Mouse (Mus musculus) MEL (cell line): Measurements from ENCODE around the gene March6. TPM values are rescaled to one million over a fixed set of nuclear protein-coding genes. Genes with fewer than 3 reads are reported as not detected.

Experiments
- DNase-seq: peaks from one replicate; pipeline ENCODE4 v3.0.0; 2011; ENCODE audit warnings: low read depth, low spot score
- H3K27ac ChIP-seq: 2 replicates; pipeline ENCODE4 v1.5.1; 2012; ENCODE audit warnings: low read depth, mild to moderate bottlenecking, control low read depth, low read length, moderate library complexity; ENCODE audit not compliant: control insufficient read depth
- H3K27me3 ChIP-seq, 2 experiments: fragments of 150-350 bp in 1 of 2; sonication (generic) in 1 of 2; 2 replicates each; pipeline ENCODE4 v1.6.1; 2012; ENCODE audit warnings: low read length in 2 of 2, mild to moderate bottlenecking in 2 of 2, improper control_type of control experiment in 1 of 2, moderate library complexity in 1 of 2; ENCODE audit not compliant: insufficient read depth in 2 of 2, control insufficient read depth in 1 of 2
- H3K36me3 ChIP-seq, 2 experiments: 2 replicates each; pipeline ENCODE4 v1.6.1; 2012 to 2014; ENCODE audit warnings: low read length in 2 of 2, improper control_type of control experiment in 1 of 2, inconsistent platforms in 1 of 2, mild to moderate bottlenecking in 1 of 2; ENCODE audit not compliant: insufficient read depth in 2 of 2, control insufficient read depth in 1 of 2
- H3K4me1 ChIP-seq, 2 experiments: fragments of 150-350 bp in 1 of 2; sonication (generic) in 1 of 2; 2 replicates each; pipeline ENCODE4 v1.6.1; 2012; ENCODE audit warnings: low read length in 2 of 2, improper control_type of control experiment in 1 of 2, mild to moderate bottlenecking in 1 of 2; ENCODE audit not compliant: insufficient read depth in 2 of 2, control insufficient read depth in 1 of 2
- H3K4me3 ChIP-seq, 2 experiments: fragments of 150-350 bp in 1 of 2; sonication (generic) in 1 of 2; 2 replicates each; pipeline ENCODE4 v1.5.1; 2012; ENCODE audit warnings: low read depth in 2 of 2, low read length in 2 of 2, mild to moderate bottlenecking in 2 of 2, moderate library complexity in 2 of 2, control low read depth in 1 of 2, improper control_type of control experiment in 1 of 2; ENCODE audit not compliant: control insufficient read depth in 1 of 2, insufficient read depth in 1 of 2
- H3K79me2 ChIP-seq: 2 replicates; pipeline ENCODE4 v1.6.1; 2012; ENCODE audit warnings: mild to moderate bottlenecking, low read length, moderate library complexity; ENCODE audit not compliant: control insufficient read depth, poor library complexity, insufficient read depth
- H3K9ac ChIP-seq: 2 replicates; pipeline ENCODE4 v1.6.1; 2012; ENCODE audit warnings: low read depth, mild to moderate bottlenecking, control low read depth, low read length, moderate library complexity; ENCODE audit not compliant: control insufficient read depth, poor library complexity, severe bottlenecking
- H3K9me3 ChIP-seq: fragments of 150-350 bp; sonication (generic); replicated peaks from 2 replicates; pipeline ENCODE4 v1.6.1; 2012; ENCODE audit warnings: mild to moderate bottlenecking, low read length, improper control_type of control experiment, moderate library complexity; ENCODE audit not compliant: insufficient read depth
- CTCF ChIP-seq, 3 experiments: IDR thresholded peaks in 2 of 3; conservative IDR thresholded peaks in 1 of 3; 2 replicates each; pipeline ENCODE4 v1.5.1; 2011 to 2012; ENCODE audit warnings: low read length in 3 of 3, low read depth in 2 of 3, mild to moderate bottlenecking in 2 of 3, improper control_type of control experiment in 1 of 3, inconsistent platforms in 1 of 3, mixed read lengths in 1 of 3, moderate library complexity in 1 of 3; ENCODE audit not compliant: control insufficient read depth in 1 of 3, insufficient read depth in 1 of 3, poor library complexity in 1 of 3, severe bottlenecking in 1 of 3
- E2F4 ChIP-seq: IDR thresholded peaks from 2 replicates; pipeline ENCODE4 v1.6.1; 2011; ENCODE audit warnings: low read depth, low read length, improper control_type of control experiment, borderline replicate concordance
- ETS1 ChIP-seq: IDR thresholded peaks from 2 replicates; pipeline ENCODE4 v1.6.1; 2012; ENCODE audit warnings: low read depth, mild to moderate bottlenecking, inconsistent platforms, low read length, improper control_type of control experiment, moderate library complexity
- MAZ ChIP-seq: IDR thresholded peaks from 2 replicates; pipeline ENCODE4 v1.6.1; 2012; ENCODE audit warnings: low read depth, mild to moderate bottlenecking, inconsistent platforms, low read length, improper control_type of control experiment
- MEF2A ChIP-seq: IDR thresholded peaks from 2 replicates; pipeline ENCODE4 v1.6.1; 2014; ENCODE audit warnings: low read depth, mild to moderate bottlenecking, inconsistent platforms, low read length, improper control_type of control experiment; ENCODE audit not compliant: poor library complexity, insufficient replicate concordance, severe bottlenecking; ENCODE audit errors: extremely low read depth
- POLR2A ChIP-seq, 2 experiments: IDR thresholded peaks; 2 replicates each; pipeline ENCODE4 v1.6.1; 2011 to 2012; ENCODE audit warnings: low read length in 2 of 2, mild to moderate bottlenecking in 2 of 2, control low read depth in 1 of 2, improper control_type of control experiment in 1 of 2, low read depth in 1 of 2, moderate library complexity in 1 of 2; ENCODE audit not compliant: control insufficient read depth in 1 of 2, insufficient read depth in 1 of 2, poor library complexity in 1 of 2
- POLR2AphosphoS5 ChIP-seq: IDR thresholded peaks from 2 replicates; pipeline ENCODE4 v1.6.1; 2012; ENCODE audit warnings: low read depth, borderline replicate concordance, mild to moderate bottlenecking, inconsistent platforms, low read length, moderate library complexity, mixed read lengths
- RAD21 ChIP-seq: IDR thresholded peaks from 2 replicates; pipeline ENCODE4 v1.6.1; 2011; ENCODE audit warnings: mild to moderate bottlenecking, low read depth, low read length, improper control_type of control experiment
- RCOR1 ChIP-seq: IDR thresholded peaks from 2 replicates; pipeline ENCODE4 v1.6.1; 2012; ENCODE audit warnings: low read depth, mild to moderate bottlenecking, inconsistent platforms, low read length, improper control_type of control experiment
- SMC3 ChIP-seq: IDR thresholded peaks from 2 replicates; pipeline ENCODE4 v1.6.1; 2011; ENCODE audit warnings: low read depth, low read length, improper control_type of control experiment
- TCF12 ChIP-seq: IDR thresholded peaks from 2 replicates; pipeline ENCODE4 v1.6.1; 2014; ENCODE audit warnings: low read depth, mild to moderate bottlenecking, inconsistent platforms, low read length, improper control_type of control experiment, moderate library complexity
- USF2 ChIP-seq, 2 experiments: IDR thresholded peaks; 2 replicates each; pipeline ENCODE4 v1.6.1; 2011 to 2012; ENCODE audit warnings: improper control_type of control experiment in 2 of 2, low read length in 2 of 2, borderline replicate concordance in 1 of 2, inconsistent platforms in 1 of 2, low read depth in 1 of 2, mild to moderate bottlenecking in 1 of 2; ENCODE audit not compliant: insufficient read depth in 1 of 2
- ZKSCAN1 ChIP-seq: IDR thresholded peaks from 2 replicates; pipeline ENCODE4 v1.6.1; 2012; ENCODE audit warnings: low read depth, mild to moderate bottlenecking, inconsistent platforms, low read length, improper control_type of control experiment, moderate library complexity
- ZMIZ1 ChIP-seq: IDR thresholded peaks from 2 replicates; pipeline ENCODE4 v1.6.1; 2012; ENCODE audit warnings: low read depth, mild to moderate bottlenecking, inconsistent platforms, low read length, improper control_type of control experiment, moderate library complexity
- ZNF384 ChIP-seq: IDR thresholded peaks from 2 replicates; pipeline ENCODE4 v1.6.1; 2012; ENCODE audit warnings: low read depth, mild to moderate bottlenecking, inconsistent platforms, low read length, improper control_type of control experiment
- polyA plus RNA-seq, 2 experiments: library from polyadenylated mRNA; stranded (reverse) in 1 of 2; unstranded in 1 of 2; fragments of >175 nt in 1 of 2; fragments of >200 nt in 1 of 2; gene quantifications; 2 replicates each; pipeline versions ENCODE4 v1.2.1 to v1.2.4; 2012; ENCODE audit warnings: low replicate concordance in 2 of 2, low read depth in 1 of 2; ENCODE audit not compliant: insufficient read length in 2 of 2, insufficient read depth in 1 of 2, missing spikeins in 1 of 2
- total RNA-seq: library from RNA; depleted of rRNA; stranded (reverse); fragments of 300-350 nt; gene quantifications from 2 replicates; pipeline ENCODE4 v1.2.3, GENCODE M21; 2012

Gene March6
- total and polyA plus RNA-seq, 3 experiments = 37.9 to 114 (median 62.5) TPM

DNA sequence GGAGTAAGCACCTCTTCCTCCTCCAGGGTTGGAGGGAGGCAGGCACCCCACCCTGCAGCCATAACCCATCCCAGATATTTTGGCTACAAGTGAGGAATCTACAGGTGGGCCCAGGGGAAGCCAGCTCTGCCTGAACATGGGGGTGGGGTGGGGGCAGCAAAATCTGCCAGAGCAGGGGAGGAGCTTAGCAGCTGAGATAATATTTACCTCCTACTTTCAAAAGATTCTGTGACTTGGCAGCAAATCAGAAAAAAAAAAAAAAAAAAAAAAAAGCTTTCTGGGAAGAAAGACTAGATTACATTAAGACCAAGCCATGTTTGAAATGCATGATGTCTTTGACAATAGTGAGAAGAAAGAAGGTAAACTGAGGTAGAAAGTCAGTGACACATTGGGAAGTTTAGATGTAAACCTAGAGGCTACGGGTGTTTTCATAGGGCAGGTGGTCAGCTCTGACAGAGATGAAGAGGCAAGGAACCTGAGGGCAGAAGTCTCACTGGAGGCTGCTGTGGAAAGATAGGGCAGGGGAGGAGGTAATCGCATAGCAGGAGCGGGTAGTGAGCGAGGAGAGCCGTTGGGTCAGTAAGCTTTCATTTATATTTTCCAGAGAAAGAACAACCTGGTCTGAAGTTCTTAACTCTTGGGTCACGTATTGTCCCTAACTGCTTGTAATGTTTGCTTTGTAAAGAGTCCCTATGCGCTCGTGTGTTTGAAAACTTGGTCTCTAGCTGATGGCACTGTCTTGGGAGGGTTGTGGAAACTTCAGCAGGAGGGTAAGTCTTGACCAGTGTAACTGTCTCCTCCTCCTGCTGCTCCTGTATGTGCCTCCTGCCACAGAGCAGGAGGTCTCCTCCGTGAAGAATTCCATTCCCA is 9.0 kb upstream of the March6 start (continued):
- TF ChIP-seq POLR2AphosphoS5 (no peak; the same call in 1 of the 2 replicates), USF2 (IDR thresholded peaks at IDR 0.05; ENCODE audit: borderline replicate concordance in 1 of 2, insufficient read depth in 1 of 2, low read depth in 1 of 2, low read length in 2 of 2) (no peak), POLR2A (IDR thresholded peaks at IDR 0.05; ENCODE audit: control insufficient read depth in 1 of 2, insufficient read depth in 1 of 2, low read depth in 1 of 2, low read length in 2 of 2, poor library complexity in 1 of 2) (no peak; a peak in 1 of 4 replicates), ZNF384 (peak; percentile 99), SMC3 (no peak), E2F4 (no peak), RCOR1 (peak; percentile 79), MAZ (peak; percentile 86)

DNA sequence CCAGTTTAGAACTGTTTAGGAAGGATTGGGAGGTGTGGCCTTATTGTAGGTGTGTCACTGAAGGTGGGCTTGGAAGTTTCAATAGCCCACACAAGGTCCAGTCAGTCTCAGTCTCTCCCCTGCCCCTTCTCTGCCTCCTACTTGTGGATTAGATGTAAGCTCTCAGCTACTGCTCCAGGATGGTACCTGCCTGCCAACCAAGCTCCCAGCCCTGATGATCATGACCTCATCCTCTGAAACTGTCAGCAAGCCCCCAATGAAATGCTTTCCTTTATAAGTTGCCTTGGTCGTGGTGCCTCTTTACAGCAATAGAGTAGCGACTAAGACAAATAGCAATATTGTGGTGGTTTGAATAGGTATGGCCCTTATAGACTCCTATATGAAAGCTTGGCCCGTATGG is 7.5 kb upstream of the March6 start:
- TF ChIP-seq ETS1 (no peak), CTCF (IDR thresholded peaks at IDR 0.05 in 2 of 3, conservative IDR thresholded peaks at IDR 0.05 in 1 of 3; ENCODE audit: control insufficient read depth in 1 of 3, insufficient read depth in 1 of 3, low read depth in 2 of 3, low read length in 3 of 3, poor library complexity in 1 of 3, severe bottlenecking in 1 of 3) (no peak), RAD21 (no peak), TCF12 (no peak), SMC3 (no peak)
- H3K36me3 ChIP-seq = peaks cover 0 to 65% of the 10 kb centered on the region in 2 experiments; a peak in 2 of 4 replicates
- no peak overlapping the region for H3K27ac ChIP-seq
- peaks cover 56 to 68% of the 10 kb centered on the region in 2 experiments for H3K4me1 ChIP-seq
- DNase-seq = no peak
- no peaks in the 10 kb centered on the region for H3K27me3 ChIP-seq
- H3K9ac ChIP-seq = no peak overlapping the region
- H3K4me3 ChIP-seq = no peak overlapping the region
- no peaks in the 10 kb centered on the region for H3K9me3 ChIP-seq
- no peaks in the 10 kb centered on the region for H3K79me2 ChIP-seq

DNA sequence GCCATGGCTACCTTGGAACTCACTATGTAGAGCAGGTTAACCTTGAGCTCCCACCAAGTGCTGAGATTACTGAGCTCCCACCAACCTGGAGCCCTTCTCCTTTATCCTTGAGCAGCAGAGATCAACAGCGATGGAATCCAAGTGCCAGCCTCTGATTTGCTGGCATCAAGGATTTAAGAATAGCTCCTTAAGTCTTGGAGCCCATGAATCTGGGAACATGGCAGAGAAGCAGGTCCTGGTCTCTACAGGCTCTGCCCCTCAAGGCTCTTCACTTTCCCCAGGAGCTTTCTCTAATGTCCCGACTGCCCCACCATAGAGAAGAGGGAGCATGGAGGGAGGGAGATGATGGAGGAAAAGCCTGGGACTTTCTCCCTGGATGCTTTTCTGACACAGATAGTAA is 6.9 kb upstream of the March6 start:
- H3K9me3 ChIP-seq = no peaks in the 10 kb centered on the region
- H3K79me2 ChIP-seq = no peaks in the 10 kb centered on the region
- no peak overlapping the region for H3K9ac ChIP-seq
- H3K27ac ChIP-seq = no peak overlapping the region
- H3K36me3 ChIP-seq = peaks cover 0 to 66% of the 10 kb centered on the region in 2 experiments; a peak in 2 of 4 replicates
- no peak overlapping the region for H3K4me3 ChIP-seq
- peaks cover 58 to 73% of the 10 kb centered on the region in 2 experiments for H3K4me1 ChIP-seq
- no peaks in the 10 kb centered on the region for H3K27me3 ChIP-seq
- DNase-seq = no peak
- TF ChIP-seq MEF2A = no peak
- TF ChIP-seq ZKSCAN1 = no peak
- no peak for TF ChIP-seq ZMIZ1
- no peak for TF ChIP-seq POLR2A (IDR thresholded peaks at IDR 0.05; ENCODE audit: control insufficient read depth in 1 of 2, insufficient read depth in 1 of 2, low read depth in 1 of 2, low read length in 2 of 2, poor library complexity in 1 of 2)
- TF ChIP-seq, all 39 proteins: peak for 0
